Mouse (Mus musculus): ENCODE results near the gene Gm17324.

The Gm17324 gene

GRCm38 (mm10) chr9:78465725-78466124 is 17.1 kb upstream of the Gm17324 start:
- no peak for DNase-seq (ENCODE audit: low spot score in 2 of 2)

- DNase-seq (ENCODE audit: low spot score in 2 of 2): no peak
Measured at GRCm38 (mm10) chr9:78463337-78463736, 14.8 kb upstream of the Gm17324 start.

DNA sequence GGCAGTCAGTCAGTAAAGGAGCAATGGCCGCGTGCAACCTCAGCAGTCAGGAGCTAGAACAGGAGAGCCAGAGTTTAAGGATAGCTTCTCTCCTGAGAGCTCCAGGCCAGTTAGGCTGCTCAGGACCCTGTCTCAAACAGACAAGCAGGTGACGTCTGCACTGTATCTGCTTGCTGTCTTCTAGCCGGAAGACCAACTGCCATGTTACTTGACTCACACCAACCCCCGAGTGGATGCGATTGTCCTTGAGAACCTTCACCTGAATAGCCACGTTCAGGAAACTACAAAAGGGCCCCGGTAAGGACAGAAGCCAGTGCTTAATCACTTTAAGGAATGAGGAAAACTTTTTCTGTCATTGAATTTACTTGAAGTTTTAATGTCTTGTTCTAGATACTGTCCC is 8.4 kb upstream of the Gm17324 start:
- no peak for DNase-seq (ENCODE audit: low spot score in 2 of 2)

DNA sequence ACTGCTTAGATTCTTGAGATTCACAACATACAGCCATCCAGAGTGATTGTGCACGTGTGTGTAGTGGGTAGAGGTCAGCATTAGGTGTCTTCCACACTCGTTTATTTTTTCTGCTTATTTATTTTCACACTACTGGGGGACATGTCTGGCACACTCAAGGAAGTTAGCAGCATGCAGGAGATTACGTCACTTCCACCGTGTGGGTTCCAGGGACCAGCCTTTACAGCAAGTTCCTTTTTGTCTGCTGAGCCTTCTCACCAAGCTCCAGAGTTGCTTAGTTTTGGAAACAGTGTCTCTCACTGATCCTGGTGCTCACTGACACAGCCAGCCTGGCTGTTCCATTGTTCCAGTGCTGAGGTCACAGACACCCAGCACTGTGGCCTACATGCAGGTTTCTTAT is 2.8 kb upstream of the Gm17324 start:
- DNase-seq (ENCODE audit: low spot score in 2 of 2): no peak

DNA sequence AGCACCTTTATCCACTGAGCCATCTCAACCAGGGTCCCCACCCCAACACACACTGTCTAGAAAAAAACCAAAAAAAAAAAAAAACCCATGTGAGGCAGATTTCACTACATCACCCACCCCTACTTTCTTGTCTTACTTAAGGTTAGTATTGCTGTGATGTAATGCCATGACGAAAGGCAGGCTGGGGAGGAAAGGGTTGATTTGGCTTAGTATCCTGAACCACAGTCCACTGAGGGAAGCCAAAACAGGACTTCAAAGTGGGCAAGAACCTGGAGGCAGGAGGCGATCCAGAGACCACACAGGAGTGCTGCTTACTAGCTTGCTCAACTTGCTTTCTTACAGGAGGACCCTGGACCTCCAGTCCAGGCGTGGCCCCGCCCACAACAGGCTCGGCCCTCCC is 1.8 kb upstream of the Gm17324 start:
- no peak for DNase-seq (ENCODE audit: low spot score in 2 of 2)

- no peak for DNase-seq (ENCODE audit: low spot score in 2 of 2)
Measured at GRCm38 (mm10) chr9:78447606-78447972, 997 bp downstream of the Gm17324 start.

GRCm38 (mm10) chr9:78442579-78443392 is 5.8 kb downstream of the Gm17324 start, which contains the start of gene Cgas:
Gene Cgas (minus strand): TSS chr9:78443237.
- peak; percentile 60 to 63 for DNase-seq (ENCODE audit: low spot score in 2 of 2)

- DNase-seq (ENCODE audit: low spot score in 2 of 2): no peak
Measured at GRCm38 (mm10) chr9:78442237-78442578, 6.4 kb downstream of the Gm17324 start.

DNA sequence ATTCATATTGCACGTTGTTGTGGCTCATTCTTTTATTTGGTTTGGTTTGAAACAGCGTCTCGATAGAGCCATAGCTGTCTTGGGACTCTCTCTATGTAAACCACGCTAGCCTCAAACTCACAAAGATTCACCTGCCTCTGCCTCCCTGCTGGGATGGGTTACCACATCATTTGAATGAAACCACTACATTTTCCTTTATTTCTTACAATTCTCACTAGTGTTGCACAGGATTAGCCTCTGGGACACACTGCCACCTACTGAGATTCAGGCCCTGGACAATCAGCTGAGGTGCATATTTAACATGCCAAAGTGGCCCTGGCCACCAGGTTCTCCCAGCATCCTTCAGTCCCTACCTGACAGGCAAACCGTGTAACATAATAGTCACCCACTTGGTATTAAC is 9.2 kb downstream of the Gm17324 start:
- no peak for DNase-seq (ENCODE audit: low spot score in 2 of 2)

DNA sequence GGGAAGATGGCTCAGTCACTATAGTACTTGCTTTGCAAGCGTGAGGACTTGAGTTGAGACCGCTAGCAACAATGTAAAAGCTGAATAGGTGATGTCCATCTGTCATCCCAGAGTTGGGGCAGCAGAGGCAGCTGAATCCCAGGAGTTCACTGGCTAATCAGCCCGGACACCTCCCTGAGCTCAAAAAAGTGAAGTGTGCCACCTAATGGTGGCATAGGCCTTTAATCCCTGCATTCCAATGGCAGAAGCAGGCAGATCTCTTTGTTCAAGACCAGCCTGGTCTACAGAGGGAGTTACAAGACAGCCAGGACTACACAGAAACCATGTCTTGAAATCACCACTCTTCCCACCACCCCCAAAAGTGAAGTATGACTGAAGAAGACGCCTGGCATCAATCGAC is 16.1 kb downstream of the Gm17324 start:
- no peak for DNase-seq (ENCODE audit: low spot score in 2 of 2)

GRCm38 (mm10) chr9:78430486-78430885 is 18.1 kb downstream of the Gm17324 start:
- DNase-seq (ENCODE audit: low spot score in 2 of 2): no peak

- no peak for DNase-seq (ENCODE audit: low spot score in 2 of 2)
Measured at GRCm38 (mm10) chr9:78429551-78429950, 19.0 kb downstream of the Gm17324 start.

- DNase-seq (ENCODE audit: low spot score in 2 of 2): no peak
Measured at GRCm38 (mm10) chr9:78428870-78429432, 19.6 kb downstream of the Gm17324 start.

DNA sequence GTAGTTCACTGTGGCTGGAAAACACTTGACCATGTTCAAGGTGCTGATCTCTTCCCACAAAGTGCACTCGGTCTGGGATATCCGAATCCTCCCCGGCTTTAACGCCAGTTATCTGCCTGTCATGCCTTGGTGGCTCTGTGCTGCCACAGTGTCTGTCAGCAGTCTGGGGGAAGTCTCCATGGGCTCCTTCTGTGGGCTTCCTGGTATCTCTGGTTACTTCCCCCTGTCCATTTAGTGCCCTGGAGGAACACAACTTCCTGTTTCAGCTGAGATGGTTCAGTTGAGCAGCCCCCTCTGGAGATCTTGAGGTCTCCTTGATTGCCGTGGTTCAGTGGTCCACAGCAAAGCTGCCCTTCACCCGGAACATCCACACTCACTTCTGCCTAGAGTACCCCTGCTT is 20.4 kb downstream of the Gm17324 start:
- no peak for DNase-seq (ENCODE audit: low spot score in 2 of 2)

- no peak for DNase-seq (ENCODE audit: low spot score in 2 of 2)
Measured at GRCm38 (mm10) chr9:78427362-78427781, 21.2 kb downstream of the Gm17324 start.

GRCm38 (mm10) chr9:78401596-78401995 is 47.0 kb downstream of the Gm17324 start:
- DNase-seq (ENCODE audit: low spot score in 2 of 2): no peak

DNA sequence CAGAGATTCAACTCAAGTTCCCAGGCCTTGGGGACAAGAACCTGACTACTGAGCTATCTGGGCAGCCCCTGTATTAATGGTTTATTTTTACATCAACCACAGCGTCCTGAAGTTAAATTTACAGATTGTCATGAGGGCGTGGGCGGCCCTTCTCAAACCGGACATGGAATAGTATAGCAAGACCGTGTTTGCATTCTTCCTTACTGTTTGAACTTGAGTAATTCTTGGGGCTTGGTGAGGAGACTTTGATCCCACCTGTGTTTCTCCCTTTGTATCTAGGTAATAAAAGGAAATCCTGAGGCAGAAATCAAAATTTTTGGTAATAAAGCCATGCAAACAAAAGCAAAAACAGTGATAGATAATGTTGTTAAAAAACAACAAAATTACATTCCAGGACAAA is 48.0 kb downstream of the Gm17324 start:
- DNase-seq (ENCODE audit: low spot score in 2 of 2): no peak

All from urinary bladder, postnatal 4 days (tissue).